Mouse (Mus musculus): ENCODE results near the gene Tsku.

- TF ChIP-seq CHD2 (IDR thresholded peaks at IDR 0.05; ENCODE audit: low read depth, low read length) (no peak), MAFK (IDR thresholded peaks at IDR 0.05; ENCODE audit: insufficient read depth, low read depth, low read length) (no peak), HCFC1 (IDR thresholded peaks at IDR 0.05; ENCODE audit: borderline replicate concordance, insufficient read depth, low read length) (no peak), ZNF384 (IDR thresholded peaks at IDR 0.05; ENCODE audit: low read depth, low read length) (no peak), ZC3H11A (IDR thresholded peaks at IDR 0.05; ENCODE audit: borderline replicate concordance, low read depth, low read length) (no peak)
These were observed 18.1 kb upstream of the Tsku start for GRCm38 (mm10) chr7:98379232-98379631.
